Mouse (Mus musculus) spleen, adult 2 months (tissue): ENCODE results near the gene Gbf1.

Source experiments
- CTCF ChIP-seq: fragments of 200-500 bp; IDR thresholded peaks from 2 replicates; pipeline ENCODE4 v1.5.1; 2011; ENCODE audit warnings: mild to moderate bottlenecking, inconsistent platforms; ENCODE audit not compliant: insufficient read depth, insufficient read length, insufficient replicate concordance; ENCODE audit errors: extremely low read depth
- POLR2A ChIP-seq: fragments of 200-500 bp; IDR thresholded peaks from 2 replicates; pipeline ENCODE4 v1.6.1; 2011; ENCODE audit warnings: low read depth, low read length, inconsistent platforms

DNA sequence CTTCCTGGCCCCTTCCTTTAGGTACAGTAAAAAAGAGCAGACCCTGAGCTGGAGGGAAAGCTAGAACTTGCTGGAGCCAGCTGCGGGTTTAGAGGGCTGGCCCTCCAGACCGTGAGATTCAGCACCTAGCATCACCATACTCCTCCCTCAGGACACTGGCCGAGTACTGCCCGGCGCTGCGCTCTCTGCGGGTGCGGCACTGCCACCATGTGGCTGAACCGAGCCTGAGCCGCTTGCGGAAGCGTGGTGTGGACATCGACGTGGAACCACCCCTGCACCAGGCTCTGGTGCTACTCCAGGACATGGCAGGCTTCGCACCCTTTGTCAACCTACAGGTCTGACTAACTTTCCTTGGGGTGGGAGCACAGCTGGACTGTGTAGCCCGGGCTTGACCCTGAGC, 177.6 kb downstream of the Gbf1 start:
- TF ChIP-seq POLR2A = no peak
- peak; percentile 87 for TF ChIP-seq CTCF
